Mouse (Mus musculus) hindbrain, postnatal 0 days (tissue): Measurements from ENCODE around the gene Prb1. TPM values are rescaled to one million over a fixed set of nuclear protein-coding genes. Genes with fewer than 3 reads are reported as not detected.
"Not testable (repeated sequence)": the region's sequence is repeated elsewhere in the genome, so short reads cannot be mapped to it uniquely, and the experiment has no call there.

Experiments used
- ATAC-seq: fragments of 200-750 bp; cut with Nextera tagmentation; 2 replicates; pipeline ENCODE4 v1.8.0; 2017; ENCODE audit warnings: mild to moderate bottlenecking, moderate TSS enrichment, moderate library complexity
- DNase-seq: peaks from one replicate; pipeline ENCODE4 v3.0.0-alpha.2; 2015; ENCODE audit warnings: low spot score
- H3K27ac ChIP-seq: fragments of 300-500 bp; sonication (generic); 2 replicates; pipeline ENCODE4 v1.5.1; 2014; ENCODE audit warnings: mild to moderate bottlenecking
- H3K27me3 ChIP-seq: fragments of 300-500 bp; sonication (generic); 2 replicates; pipeline ENCODE4 v1.6.1; 2014; ENCODE audit warnings: low read length, mixed read lengths; ENCODE audit not compliant: insufficient read depth
- H3K36me3 ChIP-seq: fragments of 300-500 bp; sonication (generic); 2 replicates; pipeline ENCODE4 v1.6.1; 2014; ENCODE audit warnings: low read length, mixed read lengths; ENCODE audit not compliant: insufficient read depth
- H3K4me1 ChIP-seq: fragments of 300-500 bp; sonication (generic); 2 replicates; pipeline ENCODE4 v1.6.1; 2014; ENCODE audit warnings: antibody characterized with exemption, low read length, mixed read lengths; ENCODE audit not compliant: insufficient read depth
- H3K4me2 ChIP-seq: fragments of 300-500 bp; sonication (generic); 2 replicates; pipeline ENCODE4 v1.6.1; 2014; ENCODE audit warnings: low read depth, mild to moderate bottlenecking, low read length, moderate library complexity, mixed read lengths
- H3K4me3 ChIP-seq: fragments of 300-500 bp; sonication (generic); 2 replicates; pipeline ENCODE4 v1.5.1; 2014; ENCODE audit warnings: low read length
- H3K9ac ChIP-seq: fragments of 300-500 bp; sonication (generic); replicated peaks from 2 replicates; pipeline ENCODE4 v1.6.1; 2014; ENCODE audit warnings: mild to moderate bottlenecking, low read length, moderate library complexity, mixed read lengths
- H3K9me3 ChIP-seq: fragments of 300-500 bp; sonication (generic); 2 replicates; pipeline ENCODE4 v1.6.1; 2016; ENCODE audit warnings: low read length, mixed read lengths
- polyA plus RNA-seq: library from polyadenylated mRNA; unstranded; fragments of >200 nt; fragmentation: Nextera tagmentation; extraction: Ambion mirVana; gene quantifications from 2 replicates; pipeline ENCODE4 v1.2.1, GENCODE M21; 2015
- total RNA-seq: library from RNA; depleted of rRNA; stranded (reverse); fragments of >200 nt; gene quantifications from 2 replicates; pipeline ENCODE4 v1.2.3, GENCODE M21; 2014; rRNA removed

Prb1 gene
- total RNA-seq = not detected in 2 replicates
- not detected in 2 replicates for polyA plus RNA-seq

DNA sequence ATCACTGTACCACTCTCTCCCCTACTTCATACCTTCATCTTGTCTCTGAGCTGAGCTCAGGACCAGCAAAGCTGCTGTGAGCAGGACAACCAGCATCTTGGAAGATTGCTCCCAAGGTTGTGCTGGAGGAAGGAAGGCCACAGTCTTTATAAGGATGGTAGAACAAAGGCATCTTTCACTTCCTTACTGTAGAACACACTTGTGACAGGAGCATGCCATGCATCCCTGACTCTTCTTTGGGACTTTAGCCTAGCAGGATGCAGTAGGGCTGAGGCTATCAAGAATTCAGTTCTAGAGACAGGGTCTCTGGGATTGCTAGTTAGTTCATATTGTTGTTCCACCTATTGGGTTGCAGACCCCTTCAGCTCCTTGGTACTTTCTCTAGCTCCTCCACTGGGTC is at the start of gene Prb1:
Gene Prb1 (minus strand): TSS at position 101 of the 400 bp plus-strand sequence.
- not testable (repeated sequence) for H3K27ac ChIP-seq, DNase-seq, H3K4me2 ChIP-seq, H3K4me3 ChIP-seq, H3K9me3 ChIP-seq, H3K4me1 ChIP-seq, ATAC-seq, H3K9ac ChIP-seq, H3K36me3 ChIP-seq, H3K27me3 ChIP-seq

Other genes starting within 250 kb of the Prb1 start
- gene Prpmp5, start 104.2 kb upstream of the Prb1 start, total RNA-seq = not detected in 2 replicates
- gene Prpmp5, start 104.2 kb upstream of the Prb1 start, polyA plus RNA-seq = not detected in 2 replicates
- gene Gm8882, start 153.6 kb upstream of the Prb1 start, total RNA-seq = not detected in 2 replicates
- not detected in 2 replicates for gene Gm8882, start 153.6 kb upstream of the Prb1 start, polyA plus RNA-seq